Comparison of ENCODE assay signal across 34 mouse cellular contexts in the genomic region with DNA sequence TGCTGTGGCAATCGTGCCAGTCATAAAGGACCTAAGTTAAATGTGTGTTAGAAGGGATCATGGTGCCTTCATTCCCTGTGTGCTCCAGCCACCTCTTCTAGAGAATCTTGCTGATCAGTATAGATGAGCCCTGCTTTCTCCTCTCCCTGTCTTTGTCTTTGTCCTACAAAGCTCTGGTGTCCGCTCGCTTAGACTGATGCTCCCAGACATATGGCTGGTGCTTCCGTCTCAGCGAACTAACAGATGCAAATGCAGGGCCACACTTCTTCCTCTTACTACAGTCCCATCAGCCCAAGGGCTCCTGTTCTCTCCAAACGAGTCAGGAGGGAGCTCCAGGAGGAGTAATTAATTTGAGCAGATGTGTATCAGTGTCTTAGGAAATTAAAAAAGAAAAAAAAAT.
"Had no signal": no experiment of that assay in that cellular context is flagged by ENCODE, and none has a peak within 500 bp of the region (broad histone marks: within the 10 kb centered on the region; RNA-seq: fewer than 3 reads in every experiment).

No protein-coding gene starts in this region.

- H3K9ac ChIP-seq: heart, embryonic 12.5 days; heart, embryonic 13.5 days; heart, embryonic 15.5 days; hindbrain, embryonic 12.5 days; hindbrain, embryonic 13.5 days; hindbrain, embryonic 14.5 days; hindbrain, embryonic 15.5 days; intestine, embryonic 15.5 days; kidney, embryonic 15.5 days had no signal

- ATAC-seq: hindbrain, embryonic 16.5 days; hindbrain, postnatal 0 days; inflammation-experienced regulatory T-cells, adult 6 months; intestine, embryonic 15.5 days; intestine, embryonic 16.5 days; intestine, postnatal 0 days had no signal

- H3K4me2 ChIP-seq: heart, embryonic 11.5 days; heart, embryonic 12.5 days; heart, embryonic 13.5 days; heart, embryonic 15.5 days; hindbrain, embryonic 12.5 days; hindbrain, embryonic 13.5 days; hindbrain, embryonic 14.5 days; hindbrain, embryonic 15.5 days; intestine, embryonic 15.5 days; kidney, embryonic 15.5 days had no signal

- H3K27me3 ChIP-seq: hindbrain, embryonic 15.5 days; intestine, embryonic 15.5 days; kidney, embryonic 15.5 days had no signal

- H3K9me3 ChIP-seq: heart, embryonic 12.5 days; heart, embryonic 13.5 days; heart, embryonic 15.5 days; hindbrain, embryonic 10.5 days; hindbrain, embryonic 12.5 days; hindbrain, embryonic 13.5 days; hindbrain, embryonic 15.5 days; intestine, embryonic 15.5 days; kidney, embryonic 15.5 days had no signal

- H3K4me3 ChIP-seq: heart, embryonic 12.5 days; heart, embryonic 13.5 days; heart, embryonic 15.5 days; hindbrain, embryonic 10.5 days; hindbrain, embryonic 12.5 days; hindbrain, embryonic 13.5 days; hindbrain, embryonic 15.5 days; intestine, embryonic 15.5 days; kidney, embryonic 15.5 days; layer of hippocampus, adult 2 months; left cerebral cortex, adult 2 months had no signal

- H3K27ac ChIP-seq: heart, embryonic 13.5 days; heart, embryonic 15.5 days; hindbrain, embryonic 10.5 days; hindbrain, embryonic 12.5 days; hindbrain, embryonic 13.5 days; hindbrain, embryonic 14.5 days; hindbrain, embryonic 15.5 days; hindbrain, postnatal 0 days; intestine, embryonic 15.5 days; kidney, embryonic 15.5 days; kidney, postnatal 0 days; layer of hippocampus, adult 2 months; left cerebral cortex, adult 2 months had no signal

- H3K4me1 ChIP-seq: heart, embryonic 12.5 days; heart, embryonic 13.5 days; heart, embryonic 15.5 days; intestine, embryonic 15.5 days had no signal

- H3K36me3 ChIP-seq: heart, embryonic 12.5 days; heart, embryonic 13.5 days; heart, embryonic 15.5 days; hindbrain, embryonic 10.5 days; hindbrain, embryonic 12.5 days; hindbrain, embryonic 13.5 days; hindbrain, embryonic 15.5 days; intestine, embryonic 15.5 days; kidney, embryonic 15.5 days had no signal

- DNase-seq: heart, postnatal 10 days; heart, postnatal 14 days; heart, postnatal 36 days; heart, postnatal 4 days; kidney, adult 11 months; kidney, adult 2 months; kidney, adult 8-10 months; kidney, adult 9 months; kidney, postnatal 10 days; kidney, postnatal 14 days; kidney, postnatal 25 days; kidney, postnatal 36 days; kidney, postnatal 4 days; layer of hippocampus, adult 9-11 months; layer of hippocampus, postnatal 36 days had no signal
